In genomic region chr9:45083132-45083531, GRCm38 (mm10) we compare ENCODE assay signal across 28 mouse cellular contexts. TPM values are rescaled to one million over a fixed set of nuclear protein-coding genes. Genes with fewer than 3 reads are reported as not detected.
"Had no signal": no experiment of that assay in that cellular context is flagged by ENCODE, and none has a peak within 500 bp of the region (broad histone marks: within the 10 kb centered on the region; RNA-seq: fewer than 3 reads in every experiment).

No protein-coding gene starts in this region.

- H3K4me3 ChIP-seq: heart, embryonic 10.5 days; heart, embryonic 12.5 days; hindbrain, embryonic 10.5 days; hindbrain, embryonic 12.5 days; intestine, embryonic 15.5 days; layer of hippocampus, adult 2 months; limb, embryonic 10.5 days; limb, embryonic 12.5 days; liver, embryonic 13.5 days had no signal

- H3K4me1 ChIP-seq: heart, embryonic 10.5 days; heart, embryonic 12.5 days; hindbrain, embryonic 10.5 days; hindbrain, embryonic 12.5 days; intestine, embryonic 15.5 days; limb, embryonic 10.5 days; limb, embryonic 12.5 days had no signal

- H3K9me3 ChIP-seq: heart, embryonic 10.5 days; heart, embryonic 12.5 days; hindbrain, embryonic 10.5 days; hindbrain, embryonic 12.5 days; intestine, embryonic 15.5 days; limb, embryonic 10.5 days; limb, embryonic 12.5 days; liver, embryonic 13.5 days had no signal

- H3K36me3 ChIP-seq: heart, embryonic 10.5 days; heart, embryonic 12.5 days; hindbrain, embryonic 10.5 days; hindbrain, embryonic 12.5 days; intestine, embryonic 15.5 days; limb, embryonic 10.5 days; limb, embryonic 12.5 days; liver, embryonic 13.5 days had no signal

- H3K4me2 ChIP-seq: heart, embryonic 12.5 days; hindbrain, embryonic 12.5 days; hindbrain, embryonic 14.5 days; intestine, embryonic 15.5 days; limb, embryonic 12.5 days; liver, embryonic 11.5 days; liver, embryonic 13.5 days had no signal

- H3K27ac ChIP-seq: heart, embryonic 10.5 days; hindbrain, embryonic 10.5 days; hindbrain, embryonic 12.5 days; hindbrain, embryonic 14.5 days; intestine, embryonic 15.5 days; layer of hippocampus, adult 2 months; limb, embryonic 10.5 days; limb, embryonic 12.5 days; liver, embryonic 13.5 days had no signal

- H3K9ac ChIP-seq: heart, embryonic 12.5 days; hindbrain, embryonic 12.5 days; hindbrain, embryonic 14.5 days; intestine, embryonic 15.5 days; limb, embryonic 12.5 days; liver, embryonic 13.5 days had no signal

- ATAC-seq: hindbrain, embryonic 16.5 days; intestine, embryonic 15.5 days; intestine, postnatal 0 days had no signal

- DNase-seq: gastrocnemius, postnatal 14 days; gastrocnemius, postnatal 36 days; heart, adult 18-20 months; heart, postnatal 10 days; heart, postnatal 4 days; kidney, adult 18-20 months; kidney, adult 8-10 months; kidney, postnatal 10 days; kidney, postnatal 25 days; kidney, postnatal 4 days; liver; liver, embryonic 13.5 days had no signal

- H3K27me3 ChIP-seq: hindbrain, embryonic 12.5 days; intestine, embryonic 15.5 days; limb, embryonic 12.5 days; liver, embryonic 13.5 days had no signal

RNA-seq across cellular contexts. Expression of gene Jaml, which starts 4.1 kb away (rescaled TPM):
- total RNA-seq: heart, adult 8-10 months; layer of hippocampus, postnatal 10 days had no signal
- polyA plus RNA-seq: hindbrain, embryonic 12.5 days; hindbrain, embryonic 14.5 days; kidney, embryonic 14.5 days had no signal

RNA-seq across cellular contexts. Expression of gene Scn4b, which starts 55.1 kb away (rescaled TPM):
- polyA plus RNA-seq: heart, embryonic 14.5 days had no signal
